Mouse (Mus musculus) lung, embryonic 16.5 days (tissue): ENCODE data around the gene Col4a3bp. TPM values are rescaled to one million over a fixed set of nuclear protein-coding genes. Genes with fewer than 3 reads are reported as not detected.
"Not testable (repeated sequence)": the region's sequence is repeated elsewhere in the genome, so short reads cannot be mapped to it uniquely, and the experiment has no call there.

Experiments used
- ATAC-seq: fragments of 200-750 bp; cut with Nextera tagmentation; 2 replicates; pipeline ENCODE4 v1.8.0; 2017; ENCODE audit warnings: low read depth, mild to moderate bottlenecking, moderate library complexity
- H3K27ac ChIP-seq: fragments of 300-500 bp; sonication (generic); 2 replicates; pipeline ENCODE4 v1.5.1; 2014; ENCODE audit warnings: mild to moderate bottlenecking, control low read depth, low read length
- H3K27me3 ChIP-seq: fragments of 300-500 bp; sonication (generic); 2 replicates; pipeline ENCODE4 v1.6.1; 2014; ENCODE audit warnings: low read depth, low read length, mixed read lengths; ENCODE audit not compliant: control insufficient read depth, insufficient read depth
- H3K36me3 ChIP-seq: fragments of 300-500 bp; sonication (generic); 2 replicates; pipeline ENCODE4 v1.6.1; 2014; ENCODE audit warnings: low read length; ENCODE audit not compliant: control insufficient read depth, insufficient read depth
- H3K4me1 ChIP-seq: fragments of 300-500 bp; sonication (generic); replicated peaks from 2 replicates; pipeline ENCODE4 v1.6.1; 2014; ENCODE audit warnings: low read length, mixed read lengths; ENCODE audit not compliant: control insufficient read depth, insufficient read depth
- H3K4me2 ChIP-seq: fragments of 300-500 bp; sonication (generic); 2 replicates; pipeline ENCODE4 v1.6.1; 2014; ENCODE audit warnings: low read depth, low read length, control low read depth
- H3K4me3 ChIP-seq: fragments of 300-500 bp; sonication (generic); 2 replicates; pipeline ENCODE4 v1.5.1; 2014; ENCODE audit warnings: mild to moderate bottlenecking, low read length, control low read depth
- H3K9ac ChIP-seq: fragments of 300-500 bp; sonication (generic); 2 replicates; pipeline ENCODE4 v1.6.1; 2014; ENCODE audit warnings: low read length, control low read depth
- H3K9me3 ChIP-seq: fragments of 300-500 bp; sonication (generic); 2 replicates; pipeline ENCODE4 v1.6.1; 2016; ENCODE audit warnings: low read length; ENCODE audit not compliant: control insufficient read depth
- WGBS: fragments of 180-500 bp; shearing (Covaris S2); extraction: QIAGEN DNeasy Blood & Tissue Kit; methylation state at CpG from one replicate; pipeline ENCODE4 v1.1.7; 2014; 5-methylcytosine and 5-hydroxymethylcytosine counted together
- polyA plus RNA-seq: library from polyadenylated mRNA; unstranded; fragments of >200 nt; fragmentation: Nextera tagmentation; extraction: Ambion mirVana; gene quantifications from 2 replicates; pipeline ENCODE4 v1.2.1, GENCODE M21; 2015

Col4a3bp gene
- polyA plus RNA-seq, 1 experiment from 2014 or later = 9.2 TPM

GRCm38 (mm10) chr13:96653041-96653440 is 110.6 kb downstream of the Col4a3bp start:
- no peak for ATAC-seq
- Histone ChIP-seq H3K4me3 (no peak overlapping the region), H3K9me3 (no peaks in the 10 kb centered on the region), H3K4me2 (no peak overlapping the region), H3K27me3 (no peaks in the 10 kb centered on the region), H3K4me1 (no peaks in the 10 kb centered on the region), H3K36me3 (peaks cover 56% of the 10 kb centered on the region), H3K27ac (no peak overlapping the region), H3K9ac (no peak overlapping the region)
- WGBS = 83% methylated on average over 9 of the region's 9 CpGs

- H3K27ac ChIP-seq = no peak overlapping the region
- H3K27me3 ChIP-seq = no peaks in the 10 kb centered on the region
- no peaks in the 10 kb centered on the region for H3K4me1 ChIP-seq
- H3K4me3 ChIP-seq = no peak overlapping the region
- ATAC-seq = no peak
- no peaks in the 10 kb centered on the region for H3K9me3 ChIP-seq
- H3K36me3 ChIP-seq = peaks cover 64% of the 10 kb centered on the region
- H3K4me2 ChIP-seq = no peak overlapping the region
- H3K9ac ChIP-seq = no peak overlapping the region
- WGBS = 75% methylated on average over 1 of the region's 1 CpGs
These were observed 114.3 kb downstream of the Col4a3bp start for GRCm38 (mm10) chr13:96656673-96657072.

GRCm38 (mm10) chr13:96658936-96659335 is 116.5 kb downstream of the Col4a3bp start:
- no peak overlapping the region for H3K27ac ChIP-seq
- H3K27me3 ChIP-seq = no peaks in the 10 kb centered on the region
- ATAC-seq = no peak
- H3K9me3 ChIP-seq = no peaks in the 10 kb centered on the region
- H3K9ac ChIP-seq = no peak overlapping the region
- no peak overlapping the region for H3K4me2 ChIP-seq
- H3K4me3 ChIP-seq = no peak overlapping the region
- peaks cover 63% of the 10 kb centered on the region for H3K36me3 ChIP-seq
- H3K4me1 ChIP-seq = no peaks in the 10 kb centered on the region
- WGBS = 84% methylated on average over 7 of the region's 7 CpGs

GRCm38 (mm10) chr13:96660095-96660860 is 117.9 kb downstream of the Col4a3bp start:
- Histone ChIP-seq H3K36me3 (peaks cover 61% of the 10 kb centered on the region), H3K4me1 (no peaks in the 10 kb centered on the region), H3K4me2 (no peak overlapping the region), H3K9me3 (no peaks in the 10 kb centered on the region), H3K9ac (no peak overlapping the region), H3K27ac (no peak overlapping the region), H3K27me3 (no peaks in the 10 kb centered on the region), H3K4me3 (no peak overlapping the region)
- peak; percentile 92 for ATAC-seq
- WGBS = 65% methylated on average over 10 of the region's 10 CpGs

- not testable (repeated sequence) for ATAC-seq, H3K4me1 ChIP-seq, H3K4me2 ChIP-seq, H3K9ac ChIP-seq, H3K27me3 ChIP-seq, H3K27ac ChIP-seq, H3K4me3 ChIP-seq, H3K9me3 ChIP-seq
- peaks cover 55% of the 10 kb centered on the region for H3K36me3 ChIP-seq
- 86% methylated on average over 4 of the region's 4 CpGs for WGBS
These were observed 120.7 kb downstream of the Col4a3bp start for GRCm38 (mm10) chr13:96663120-96663519.

- peaks cover 41% of the 10 kb centered on the region for H3K36me3 ChIP-seq
- no peaks in the 10 kb centered on the region for H3K27me3 ChIP-seq
- no peak overlapping the region for H3K4me2 ChIP-seq
- H3K9me3 ChIP-seq = no peaks in the 10 kb centered on the region
- 85% methylated on average over 7 of the region's 7 CpGs for WGBS
- no peak overlapping the region for H3K9ac ChIP-seq
- H3K4me1 ChIP-seq = peaks cover 13% of the 10 kb centered on the region
- no peak overlapping the region for H3K4me3 ChIP-seq
- no peak overlapping the region for H3K27ac ChIP-seq
- no peak for ATAC-seq
These were observed 122.1 kb downstream of the Col4a3bp start for GRCm38 (mm10) chr13:96664419-96664974.

GRCm38 (mm10) chr13:96670019-96670405 is 127.6 kb downstream of the Col4a3bp start:
- Histone ChIP-seq H3K4me2 (peak overlapping the region; percentile 85), H3K36me3 (peaks cover 10% of the 10 kb centered on the region), H3K4me1 (peaks cover 19% of the 10 kb centered on the region), H3K27me3 (no peaks in the 10 kb centered on the region), H3K27ac (peak overlapping the region; percentile 92), H3K9ac (peak overlapping the region; percentile 96), H3K9me3 (no peaks in the 10 kb centered on the region), H3K4me3 (peak overlapping the region; percentile 95)
- no peak for ATAC-seq
- 2% methylated on average over 13 of the region's 13 CpGs for WGBS

GRCm38 (mm10) chr13:96670406-96671077 is 128.1 kb downstream of the Col4a3bp start, which contains the start of gene Hmgcr:
TSS of gene Hmgcr (minus strand) at chr13:96670936.
- Histone ChIP-seq H3K9me3 (no peaks in the 10 kb centered on the region), H3K9ac (peak within 1 kb of the TSS; percentile 96), H3K27ac (peak within 1 kb of the TSS; percentile 92), H3K4me3 (peak within 1 kb of the TSS; percentile 95), H3K4me2 (peak within 1 kb of the TSS; percentile 87), H3K4me1 (peaks cover 19% of the 10 kb centered on the region), H3K27me3 (no peaks in the 10 kb centered on the region), H3K36me3 (peaks cover 6% of the 10 kb centered on the region)
- WGBS = under 1% methylated on average over 68 of the region's 70 CpGs
- peak; percentile 100 for ATAC-seq
